Mouse (Mus musculus): ENCODE measurements around the gene Large2.

The Large2 gene

DNA sequence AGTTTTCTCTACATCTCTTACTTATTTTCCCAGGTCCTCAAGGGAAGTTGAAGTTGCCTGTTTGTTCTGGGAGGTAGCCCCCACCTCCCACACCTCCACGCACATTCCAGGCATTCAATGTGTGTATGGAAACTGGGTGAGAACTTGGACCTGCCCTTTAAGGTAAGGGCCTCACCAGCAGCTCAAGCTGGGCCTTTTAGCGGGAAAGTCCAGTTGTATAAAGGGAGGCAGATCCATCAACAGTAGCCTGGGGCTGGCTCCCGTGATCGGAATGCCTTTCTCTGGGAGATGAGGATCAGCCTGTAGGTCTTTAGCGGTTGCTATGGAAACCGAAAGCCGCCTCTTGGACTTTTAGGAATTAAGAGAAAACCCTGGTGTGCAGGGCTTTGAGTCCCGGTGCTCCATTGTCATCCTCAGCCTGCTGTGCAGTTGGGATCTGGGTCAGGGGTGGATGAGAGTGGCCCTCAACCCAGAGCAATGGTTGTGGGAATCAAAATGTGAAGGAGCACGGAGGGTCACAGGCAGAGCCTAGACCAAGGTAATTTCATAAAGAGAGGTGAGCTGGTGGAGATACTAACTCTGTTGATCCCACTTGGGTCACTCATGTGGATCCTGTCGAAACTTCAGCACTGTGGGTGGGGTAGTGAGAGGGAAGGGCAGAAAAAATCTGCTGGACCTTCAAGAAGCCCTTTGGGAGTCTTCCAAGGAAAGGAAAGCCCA, 2.5 kb downstream of the Large2 start:
- no peak for DNase-seq

DNA sequence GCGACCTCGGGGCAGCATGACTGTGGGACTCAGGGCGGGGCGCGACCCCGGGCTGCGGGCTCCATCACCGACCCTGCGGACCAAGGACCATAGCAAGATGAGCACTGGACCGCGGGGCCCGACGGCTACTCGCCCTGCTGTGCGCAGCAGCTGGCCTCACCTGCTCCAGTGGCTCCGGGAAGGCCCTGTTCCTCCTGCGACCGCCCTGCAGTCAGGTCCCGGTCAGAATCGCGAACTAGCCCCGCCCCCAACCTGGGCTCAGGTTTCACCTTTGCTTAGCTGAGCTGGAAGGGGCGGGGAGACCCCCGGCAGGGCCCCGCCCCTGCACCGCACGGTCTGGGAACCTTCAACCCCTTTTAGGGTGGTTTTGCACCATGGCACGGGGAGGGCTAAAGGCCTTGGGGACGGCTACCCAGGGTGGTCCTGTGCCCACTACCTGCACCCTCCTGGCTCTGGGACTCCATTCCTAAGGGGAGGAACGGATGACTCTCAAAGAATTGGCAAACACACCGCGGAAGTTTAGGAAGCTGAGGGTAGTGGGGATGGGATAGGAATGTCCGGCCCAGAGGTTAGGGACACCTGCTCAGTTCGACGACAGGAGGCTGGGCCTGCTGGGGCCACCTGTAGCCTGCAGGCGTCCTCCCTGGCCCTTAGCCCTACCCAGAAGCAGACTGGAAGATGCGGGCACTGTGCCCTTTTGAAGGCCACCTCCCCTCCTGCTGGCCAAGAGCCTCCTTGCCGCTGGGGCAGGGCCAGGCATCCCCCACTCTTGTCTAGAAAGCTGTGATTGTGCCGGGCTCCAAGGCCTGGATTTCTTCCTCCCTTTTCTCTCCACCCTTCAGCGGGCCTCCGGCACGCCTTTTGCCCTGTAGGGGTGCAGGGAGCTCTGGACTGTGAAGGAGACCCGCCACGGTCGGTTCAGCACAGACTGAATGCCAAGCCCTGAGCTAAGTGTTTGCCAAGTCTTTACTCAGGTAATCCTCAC, 3.6 kb downstream of the Large2 start:
- DNase-seq: peak; percentile 91

DNA sequence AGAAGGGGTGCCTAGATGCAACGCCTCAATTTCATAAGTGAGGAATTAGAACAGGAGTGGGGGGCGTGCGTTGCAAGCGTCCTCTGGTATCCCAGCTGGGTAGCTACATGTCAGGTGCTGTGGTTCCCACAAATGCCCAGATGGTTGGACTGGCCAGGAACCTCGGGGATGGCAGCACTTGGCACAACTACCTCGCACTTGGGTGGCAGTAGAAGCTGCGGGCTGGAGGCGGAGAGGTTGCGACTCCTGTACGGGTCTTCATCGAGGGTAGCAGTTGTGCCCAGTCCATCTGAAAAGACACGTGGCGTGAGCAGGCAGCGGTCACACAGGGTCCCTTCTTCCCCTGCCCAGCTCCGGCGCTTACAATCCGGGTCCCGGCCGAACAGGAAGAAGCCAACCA, 4.3 kb downstream of the Large2 start:
- DNase-seq: no peak

DNA sequence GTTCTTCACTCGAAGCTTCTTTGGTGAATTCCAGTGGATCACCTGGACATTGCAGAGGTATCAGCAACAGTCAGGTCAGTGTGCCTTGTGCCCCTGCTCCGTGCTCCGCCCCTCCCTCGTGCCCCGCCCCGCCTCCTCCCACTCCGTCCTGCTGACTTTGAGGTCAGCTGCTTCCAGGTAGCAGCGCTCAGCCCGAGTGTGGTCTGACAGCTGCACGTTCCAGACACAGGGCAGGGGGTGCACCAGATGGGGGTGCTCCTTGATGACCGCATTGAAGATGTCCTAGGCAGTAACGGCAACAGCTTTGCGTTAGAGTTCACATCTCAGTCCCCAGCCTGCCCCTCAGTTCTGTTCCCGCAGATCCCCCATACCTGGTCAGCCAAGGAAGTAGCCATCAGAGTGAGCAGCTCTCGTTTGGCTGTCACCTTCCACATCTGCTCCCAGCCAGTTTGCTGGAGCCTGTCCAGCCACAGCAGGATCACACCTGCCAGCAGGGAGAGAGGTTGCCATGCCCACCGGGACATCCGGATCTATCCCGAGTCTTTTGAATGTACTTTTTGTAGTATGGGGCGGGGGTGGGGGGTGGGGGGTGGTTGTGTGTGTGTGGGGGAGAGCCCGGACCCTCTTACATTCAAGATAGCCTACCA, 7.2 kb downstream of the Large2 start:
- DNase-seq: peak; percentile 89

DNA sequence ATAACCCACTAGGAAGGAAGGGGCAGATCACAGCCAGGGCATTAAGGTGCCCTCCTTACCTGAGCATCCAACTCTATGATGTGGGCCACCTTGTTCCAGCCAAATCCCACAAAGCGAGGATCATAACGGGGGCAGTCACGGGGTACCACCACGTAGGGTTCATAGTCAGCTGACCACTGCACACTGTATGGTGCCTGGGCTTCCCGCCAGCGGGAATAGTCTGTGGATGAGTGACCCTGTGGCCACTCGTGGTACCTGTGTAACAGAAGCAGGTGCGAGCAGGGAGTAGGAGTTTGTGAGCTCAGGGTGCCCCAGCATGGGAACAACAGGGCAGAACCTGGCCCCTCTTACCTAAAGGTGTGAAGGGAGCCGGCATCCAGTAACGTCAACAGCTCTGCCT, 9.1 kb downstream of the Large2 start:
- DNase-seq: peak; percentile 90

DNA sequence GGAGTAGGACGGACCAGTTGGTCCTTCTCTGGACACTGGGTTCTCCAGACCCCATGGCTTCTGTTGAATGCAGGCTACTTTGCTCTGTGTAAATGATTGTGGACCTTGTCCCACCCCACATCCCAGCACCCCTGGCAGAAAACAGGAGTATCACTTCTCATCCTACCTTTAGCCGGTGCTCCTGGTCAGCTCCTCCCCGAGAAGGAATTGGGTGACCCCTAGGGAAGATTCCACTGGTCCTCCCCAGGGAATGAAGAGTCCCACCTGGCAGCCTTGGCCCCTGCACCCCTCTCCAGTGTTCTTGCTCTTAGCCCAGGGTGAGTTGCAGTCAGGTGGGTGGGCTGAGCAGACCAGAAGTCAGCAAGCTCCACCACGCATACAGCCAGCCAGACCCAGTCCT, 10.6 kb downstream of the Large2 start:
- peak; percentile 87 for DNase-seq

DNA sequence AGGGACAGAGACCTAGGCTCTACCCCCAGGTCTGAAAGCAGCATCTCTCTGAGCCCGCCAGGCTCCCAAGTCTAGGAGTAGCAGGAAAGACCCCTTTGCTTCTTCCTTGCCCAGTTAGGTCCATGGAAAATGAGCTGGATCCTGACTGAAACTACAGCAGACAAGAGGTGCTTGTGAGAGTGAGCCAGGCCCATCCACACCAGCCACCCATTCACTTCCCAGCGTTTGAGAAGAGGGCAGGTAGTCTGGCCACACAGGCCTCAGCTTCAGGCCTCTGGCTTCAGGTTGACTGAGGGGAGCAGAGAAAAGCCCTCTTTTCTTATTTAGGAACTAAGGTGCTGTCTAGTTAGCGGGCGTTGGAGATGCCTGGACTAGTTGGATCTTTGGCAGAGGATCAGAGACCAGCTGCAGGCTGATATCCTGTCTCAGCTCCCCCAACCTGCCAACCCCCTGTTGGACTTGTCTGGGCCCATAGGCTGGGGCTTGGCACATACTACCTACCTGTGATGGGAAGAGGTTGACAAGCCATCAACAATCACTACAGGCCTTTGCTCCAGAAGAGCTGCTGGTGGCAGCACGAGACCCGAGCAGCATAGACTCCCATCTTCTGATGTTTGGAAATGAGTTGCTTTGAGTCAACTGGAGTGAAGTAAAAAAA, 12.0 kb downstream of the Large2 start:
- DNase-seq: peak; percentile 83

DNA sequence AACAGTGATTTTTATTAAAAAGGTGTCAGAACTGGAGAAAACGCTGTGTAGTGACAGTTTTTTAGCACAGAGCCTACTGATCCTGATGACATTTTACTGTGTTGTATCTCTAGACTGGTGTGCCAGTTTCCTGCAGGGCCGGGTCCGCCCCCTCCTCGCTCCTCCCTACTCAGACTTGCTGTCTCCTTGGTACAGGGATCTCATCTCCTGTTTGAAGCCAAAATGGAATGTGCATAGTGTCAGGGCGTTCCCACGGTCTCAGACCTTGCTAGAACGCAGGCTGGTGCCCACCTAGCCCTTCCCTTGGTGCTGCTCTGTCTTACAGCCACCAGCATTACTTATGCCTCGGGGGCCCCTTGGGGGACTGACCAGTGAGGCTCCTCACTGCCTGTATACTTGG, 12.9 kb downstream of the Large2 start:
- DNase-seq: peak; percentile 86

DNA sequence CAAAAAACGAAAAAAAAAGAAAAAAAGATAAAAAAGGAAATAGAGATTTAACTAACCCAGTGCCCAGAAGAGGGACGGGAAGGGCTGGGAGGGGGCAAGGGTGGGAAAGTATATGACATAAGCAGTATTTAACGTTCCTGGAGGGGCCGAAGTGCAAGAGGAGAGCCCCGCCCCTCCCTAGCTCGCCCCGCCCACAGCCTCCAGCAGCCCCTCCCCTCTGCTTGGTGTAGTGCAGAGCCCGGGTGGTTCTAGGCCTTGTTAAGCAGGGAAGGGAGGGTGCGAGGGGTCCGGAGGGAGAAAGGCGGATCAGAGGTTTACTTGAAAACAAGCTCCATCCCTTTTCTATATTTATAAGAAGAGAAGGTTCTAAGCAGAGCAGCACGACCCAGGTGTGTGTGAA, 13.8 kb downstream of the Large2 start:
- DNase-seq: peak; percentile 65

DNA sequence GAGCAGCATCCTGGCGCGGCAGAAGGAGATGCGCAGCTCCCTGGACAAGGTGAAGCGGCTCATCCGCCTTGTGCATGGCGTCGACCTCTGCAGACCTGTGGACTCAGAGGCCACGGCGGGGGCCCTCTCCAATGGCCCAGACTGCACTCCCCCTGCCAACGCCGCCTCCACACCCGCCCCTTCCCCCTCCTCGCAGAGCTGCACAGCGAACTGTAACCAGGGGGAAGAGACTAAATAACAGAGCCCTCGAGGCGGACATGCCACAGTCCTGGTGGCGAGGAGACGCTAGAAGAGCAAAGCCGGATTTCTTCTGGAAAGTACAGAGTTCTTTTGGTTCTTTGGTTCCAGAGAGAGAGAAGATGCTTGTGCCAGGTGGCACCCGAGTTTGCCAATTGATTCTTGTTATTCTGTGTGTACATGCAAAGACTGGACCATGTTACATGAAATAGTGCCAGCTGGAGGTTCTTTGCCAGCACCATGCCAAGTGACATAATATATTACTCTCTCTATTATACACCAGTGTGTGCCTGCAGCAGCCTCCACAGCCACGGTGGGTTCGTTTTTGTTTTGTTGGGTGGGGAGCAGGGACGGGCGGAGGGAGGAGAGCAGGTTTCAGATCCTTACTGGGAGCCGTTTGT, 14.4 kb downstream of the Large2 start:
- DNase-seq: peak; percentile 81

DNA sequence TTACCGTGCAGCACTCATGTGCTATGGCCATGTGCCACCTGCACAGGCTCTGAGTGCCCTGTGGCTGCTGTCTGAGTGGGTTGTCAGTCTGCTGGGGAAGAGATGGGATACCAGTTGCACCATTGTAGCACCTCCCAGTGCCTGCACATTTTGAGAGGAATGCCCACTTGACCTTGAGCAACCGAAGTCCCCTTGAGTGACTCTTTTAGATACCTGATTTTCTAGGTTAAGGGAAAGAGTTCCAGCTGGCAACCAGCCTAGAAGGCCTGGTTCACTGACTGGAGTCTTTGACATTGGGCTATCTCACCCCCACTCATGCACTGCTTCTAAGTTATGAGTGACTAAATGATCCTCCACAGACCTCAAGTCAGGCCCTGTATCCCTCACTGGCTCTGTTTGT, 15.4 kb downstream of the Large2 start:
- peak; percentile 91 for DNase-seq

DNA sequence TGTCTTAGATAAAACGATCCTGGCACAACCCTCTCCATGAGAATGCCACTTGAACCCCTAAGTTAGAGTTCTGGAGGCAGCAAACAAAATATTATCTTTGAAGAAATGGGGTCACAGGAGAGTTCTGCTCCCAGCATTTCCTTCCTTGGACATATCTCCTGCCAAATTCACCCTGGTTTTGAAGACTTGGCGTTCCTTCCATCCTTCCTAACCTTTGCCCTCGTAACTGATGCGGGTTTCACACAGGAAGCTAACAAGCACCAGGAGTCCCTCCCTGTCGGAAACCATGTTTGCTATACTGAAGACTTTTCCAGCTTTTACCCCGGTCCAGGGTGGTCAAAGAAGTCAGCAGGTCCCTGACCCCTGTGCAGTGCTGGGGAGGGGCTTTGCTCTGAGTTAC, 20.4 kb downstream of the Large2 start:
- DNase-seq: peak; percentile 96

DNA sequence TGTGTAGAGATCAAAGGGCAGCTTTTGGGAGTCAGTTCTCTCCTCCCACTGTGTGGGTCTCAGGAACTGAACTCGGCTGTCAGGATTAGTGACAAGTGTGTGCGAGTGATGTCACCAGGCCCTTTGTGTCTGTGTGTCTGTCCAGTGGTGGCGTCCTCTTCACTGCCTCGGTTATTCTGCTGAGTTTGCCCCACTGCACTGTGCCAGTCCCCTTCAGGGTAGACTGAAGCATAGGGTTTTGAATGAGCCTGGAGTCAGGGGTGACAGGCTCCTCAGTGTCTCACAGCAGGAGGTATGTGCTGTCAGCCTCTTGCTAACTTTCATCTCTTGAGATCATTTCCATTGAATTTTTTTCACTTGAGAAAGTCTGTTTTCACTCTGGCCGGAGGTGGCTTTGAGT, 21.3 kb downstream of the Large2 start:
- peak; percentile 82 for DNase-seq

DNA sequence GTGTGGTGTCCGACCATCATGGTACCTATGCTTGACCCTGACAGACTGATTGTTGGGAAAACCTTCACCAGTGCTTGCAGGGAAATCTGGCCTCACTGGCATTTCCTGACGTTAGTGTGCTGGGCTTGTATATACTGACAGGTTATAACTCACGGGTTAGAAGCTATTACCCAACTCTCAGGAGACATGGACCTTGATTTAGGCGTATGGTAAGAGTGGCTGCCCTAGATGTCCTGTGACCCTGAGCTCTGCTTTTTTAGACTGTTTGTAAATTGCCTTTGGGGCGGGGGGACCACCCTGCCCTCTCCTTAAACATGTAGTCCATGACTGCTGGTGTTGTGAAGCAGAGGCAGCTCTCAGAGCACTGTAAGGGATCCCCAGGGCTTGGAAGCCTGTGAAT, 24.0 kb downstream of the Large2 start:
- DNase-seq: no peak

DNA sequence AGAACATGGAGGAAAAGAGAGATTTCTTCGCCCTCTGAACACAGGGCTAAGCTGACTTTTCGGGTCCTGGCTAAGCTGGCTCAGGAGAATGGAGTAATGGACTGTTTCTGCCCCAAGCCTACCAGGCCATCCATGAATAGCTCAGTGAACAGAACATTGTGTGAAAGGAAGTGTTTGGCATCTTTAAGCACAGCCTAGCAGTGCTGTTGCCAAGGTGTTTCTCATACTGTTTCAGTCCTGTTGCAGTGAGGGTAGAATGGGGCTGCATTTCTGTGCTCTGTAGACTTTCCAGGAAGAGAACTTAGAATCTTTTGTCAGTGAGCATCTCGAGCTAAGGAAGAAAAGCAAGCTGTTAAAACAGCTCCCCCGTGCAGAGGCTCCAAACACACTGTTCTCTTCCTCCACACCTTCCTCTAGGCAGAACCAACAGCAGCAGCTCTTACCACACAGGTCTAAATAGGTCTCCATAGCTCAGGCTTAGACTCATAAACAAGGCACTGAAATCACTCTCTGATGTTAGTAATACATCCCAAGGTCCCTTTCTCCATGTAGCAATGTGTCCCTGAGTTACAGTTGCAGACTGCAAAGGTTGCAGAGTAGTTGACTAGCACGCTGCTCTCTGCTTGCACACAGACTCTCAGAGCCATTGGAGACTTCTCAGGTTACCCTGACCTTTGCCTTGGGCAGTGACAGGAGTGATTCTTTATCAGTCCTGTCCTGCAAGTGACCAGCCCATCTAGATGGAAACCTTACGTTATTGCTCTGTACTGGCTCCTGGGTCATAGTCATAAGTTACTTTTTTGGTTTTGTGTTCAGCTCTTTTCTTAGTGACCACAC, 24.9 kb downstream of the Large2 start:
- DNase-seq: peak; percentile 37

DNA sequence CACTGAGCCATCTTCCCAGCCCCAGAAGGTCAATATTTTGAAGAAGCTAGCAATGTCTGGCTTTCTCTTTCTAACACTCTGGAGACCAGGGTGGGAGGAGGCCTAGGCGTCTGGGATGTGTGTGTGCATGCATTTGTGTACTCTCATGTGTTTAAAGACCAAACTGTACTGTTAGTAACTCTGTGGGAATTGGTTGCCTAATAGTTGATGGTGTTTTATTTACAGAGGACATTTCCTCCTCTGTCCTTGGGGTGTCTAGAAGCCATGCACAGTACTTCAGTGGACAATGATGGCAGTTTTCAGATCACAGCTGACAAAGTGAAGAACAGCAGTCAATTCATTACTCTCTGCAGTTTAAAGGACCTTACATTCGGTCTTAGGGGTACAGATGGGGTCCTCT, 27.5 kb downstream of the Large2 start:
- DNase-seq: peak; percentile 59

DNA sequence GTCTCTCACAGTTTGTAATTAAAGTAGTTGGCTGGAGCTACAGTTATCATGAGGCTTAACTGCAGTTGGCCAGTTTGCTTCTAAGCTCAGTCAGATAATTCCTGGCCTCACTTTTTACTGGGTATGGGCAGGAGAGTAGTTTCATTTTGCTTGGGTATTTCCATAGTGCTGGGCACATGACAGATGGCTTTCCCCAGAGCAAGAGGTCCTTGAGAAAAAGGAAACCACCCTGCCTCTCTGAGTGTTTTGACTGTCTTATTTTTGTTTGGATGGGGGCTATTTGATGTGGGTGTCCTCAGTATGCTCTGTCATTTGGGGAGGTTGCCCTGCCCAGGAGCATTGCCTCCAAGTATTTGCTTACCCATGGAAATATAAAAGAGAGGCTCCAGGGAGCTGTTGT, 32.3 kb downstream of the Large2 start:
- DNase-seq: peak; percentile 63

DNA sequence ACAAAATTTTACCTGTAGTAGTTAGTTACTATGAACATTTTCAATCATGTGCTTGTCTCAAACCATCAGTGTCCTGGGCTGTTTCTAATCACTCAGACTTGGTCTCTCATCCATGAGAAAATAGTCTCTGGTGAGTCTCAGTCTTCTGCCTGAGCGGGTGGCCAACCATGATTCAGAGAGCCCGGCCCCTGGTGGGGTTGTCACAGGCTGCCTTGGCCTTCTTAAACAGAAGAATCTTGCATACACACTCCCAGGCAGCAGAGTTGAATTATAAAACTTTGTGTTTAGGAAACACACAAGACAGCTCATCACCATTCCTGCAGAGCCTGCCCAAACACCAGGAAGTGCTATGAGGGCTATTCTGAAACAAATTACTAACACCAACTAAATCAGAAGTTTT, 42.8 kb downstream of the Large2 start:
- no peak for DNase-seq

DNA sequence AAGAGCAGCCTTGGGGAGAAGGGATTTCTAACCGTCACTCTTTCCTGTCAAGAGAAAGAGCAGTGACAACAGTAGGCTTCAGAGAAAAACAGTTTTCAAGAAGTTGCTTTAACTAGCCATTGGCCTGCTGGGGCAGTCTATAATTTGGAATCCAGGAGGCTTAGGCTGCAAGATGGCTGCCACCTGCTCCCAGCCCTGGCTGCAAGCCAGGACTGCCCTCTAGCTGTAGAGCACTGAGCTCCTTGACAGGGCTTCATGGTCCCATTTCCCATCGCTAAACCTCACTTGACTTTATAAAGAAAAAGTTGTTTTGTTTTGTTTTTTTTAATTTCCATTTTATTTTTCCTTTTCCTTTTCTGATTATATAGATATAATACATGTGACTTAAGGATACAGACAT, 43.3 kb downstream of the Large2 start:
- peak; percentile 85 for DNase-seq

DNA sequence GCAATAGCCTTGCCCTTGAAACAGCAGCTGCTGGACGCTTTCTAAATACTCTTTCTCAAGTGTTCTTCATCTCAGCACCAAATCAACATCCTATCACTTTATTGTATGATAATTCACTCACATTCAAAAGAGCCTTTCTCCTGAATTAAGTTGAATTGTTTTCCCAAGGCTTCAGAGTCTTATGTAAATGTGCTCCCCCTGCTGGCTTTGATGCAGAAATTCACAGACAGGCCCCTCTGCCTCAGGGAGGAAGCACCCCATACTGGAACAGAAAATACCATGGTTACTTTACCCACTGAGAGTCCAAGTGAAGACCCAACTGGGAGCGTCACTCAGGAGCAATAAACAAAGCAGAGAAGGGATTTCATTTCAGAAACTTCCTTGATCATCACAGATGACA, 43.8 kb downstream of the Large2 start:
- DNase-seq: peak; percentile 86

DNA sequence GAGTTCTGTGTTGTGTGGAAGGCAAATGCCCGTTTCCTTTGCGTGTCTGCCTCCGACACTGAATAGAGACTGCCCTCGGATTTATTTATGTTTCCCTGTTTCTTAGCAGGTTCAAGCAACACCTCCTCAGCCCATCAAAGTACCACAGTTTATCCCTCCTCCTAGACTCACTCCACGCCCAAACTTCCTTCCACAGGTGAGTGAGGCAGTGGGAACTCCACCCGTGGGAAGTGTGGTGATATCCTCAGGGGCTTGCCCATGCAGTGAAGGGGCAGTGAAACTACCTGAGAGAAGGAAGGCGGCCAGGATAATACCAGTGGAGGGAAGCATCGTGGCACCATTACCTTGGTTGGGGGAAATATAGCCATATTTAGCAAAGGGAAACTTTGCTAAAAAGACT, 46.5 kb downstream of the Large2 start:
- peak; percentile 83 for DNase-seq

DNA sequence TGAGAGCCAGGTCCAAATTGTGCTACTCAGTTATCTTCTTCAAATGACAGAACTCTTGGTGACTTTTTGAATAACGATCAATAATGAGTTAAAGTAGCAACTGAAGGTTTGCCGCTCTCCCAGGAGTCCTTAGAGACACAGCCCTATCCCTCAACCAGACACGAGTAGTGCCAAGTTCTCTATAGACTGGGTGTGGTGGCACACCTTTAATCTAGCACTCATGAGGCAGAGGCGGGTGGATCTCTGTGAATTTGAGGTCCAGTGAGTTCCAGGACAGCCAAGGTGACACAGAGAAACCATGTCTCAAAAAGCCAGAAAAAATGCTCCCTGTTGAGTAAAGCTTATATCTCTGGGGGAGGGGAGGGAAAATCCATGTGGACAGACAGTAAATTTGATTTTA, 47.1 kb downstream of the Large2 start:
- DNase-seq: peak; percentile 61
